Mouse (Mus musculus): Measurements from ENCODE around the gene Rpl11. TPM values are rescaled to one million over a fixed set of nuclear protein-coding genes. Genes with fewer than 3 reads are reported as not detected.

Rpl11 gene
- polyA plus RNA-seq, 1 experiment from 2014 or later = 303 TPM

DNA sequence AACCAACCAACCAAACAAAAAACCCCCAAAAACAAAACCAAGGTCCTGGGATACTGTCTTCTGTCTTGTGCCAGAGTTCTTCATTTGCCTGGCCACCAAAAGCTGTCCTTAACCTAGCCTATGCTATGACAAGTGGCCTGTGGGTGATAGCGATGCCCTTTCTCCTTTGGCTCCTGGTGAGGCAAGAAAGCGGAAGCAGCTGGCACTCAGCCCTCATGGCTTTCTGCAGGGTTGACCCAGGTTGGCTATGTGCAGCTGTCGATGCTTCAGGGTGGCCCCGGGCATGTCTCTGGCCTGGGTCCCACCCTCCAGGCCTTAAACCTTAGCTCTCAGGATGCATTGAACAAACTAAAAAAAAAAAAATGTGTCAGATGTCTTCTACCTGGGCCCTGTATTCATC is 38.1 kb upstream of the Rpl11 start:
- no peak overlapping the region for H3K9ac ChIP-seq
- H3K36me3 ChIP-seq (replicated peaks; ENCODE audit: control insufficient read depth, insufficient read depth) = no peaks in the 10 kb centered on the region
- H3K4me1 ChIP-seq (replicated peaks; ENCODE audit: control insufficient read depth, insufficient read depth, low read length) = peaks cover 3% of the 10 kb centered on the region; the same call in 1 of the 2 replicates
- 92% methylated on average over 4 of the region's 4 CpGs for WGBS
- H3K4me3 ChIP-seq (replicated peaks; ENCODE audit: low read length) = no peak overlapping the region
- peaks cover 4% of the 10 kb centered on the region; the same call in 1 of the 2 replicates for H3K9me3 ChIP-seq (ENCODE audit: control insufficient read depth, low read length)
- H3K27me3 ChIP-seq (ENCODE audit: control insufficient read depth, insufficient read depth, low read length) = no peaks in the 10 kb centered on the region
- no peak for DNase-seq (ENCODE audit: low spot score)
- H3K27ac ChIP-seq = no peak overlapping the region
- H3K4me2 ChIP-seq (replicated peaks) = no peak overlapping the region
- ATAC-seq (ENCODE audit: low FRiP score) = no peak

DNA sequence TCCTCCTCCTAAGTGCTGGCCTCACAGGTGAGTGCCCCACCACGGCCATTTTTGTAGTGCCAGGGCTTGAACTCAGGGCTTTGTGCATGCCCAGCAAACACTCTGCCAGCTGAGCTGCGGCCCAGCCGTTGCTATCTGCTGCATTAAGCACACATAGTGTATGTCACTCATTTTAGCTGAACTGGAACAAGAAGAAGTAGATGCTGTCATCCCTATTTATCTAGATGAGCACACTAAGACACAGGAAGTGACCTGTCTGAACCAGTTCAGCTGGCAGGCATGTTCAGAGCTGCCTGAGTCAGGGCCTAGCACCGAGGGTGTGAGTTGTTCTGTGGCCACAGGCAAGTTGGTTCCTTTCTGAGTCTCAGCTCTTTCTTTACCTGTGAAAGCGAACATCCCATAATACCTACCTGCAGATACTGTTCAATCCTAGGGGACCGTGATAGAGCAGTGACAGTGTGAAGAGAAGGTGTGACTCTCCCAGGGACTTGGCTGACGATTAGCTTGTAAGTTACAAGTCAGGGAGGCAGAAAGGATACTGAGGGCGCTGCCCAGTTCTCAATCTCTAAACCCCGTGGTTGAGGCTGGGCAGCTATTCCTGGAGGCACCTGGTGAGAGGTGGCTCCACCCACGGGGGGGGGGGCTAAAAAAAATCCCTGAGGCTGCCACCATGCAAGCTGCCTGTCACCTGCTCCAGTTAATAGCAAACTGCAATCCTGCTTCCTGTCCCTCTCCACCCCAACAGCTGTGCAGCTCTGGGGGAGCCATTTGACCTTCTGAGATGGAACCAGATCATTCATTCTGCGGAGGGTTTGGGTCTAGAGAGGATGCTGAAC is 36.7 kb upstream of the Rpl11 start:
- Histone ChIP-seq H3K36me3 (replicated peaks; ENCODE audit: control insufficient read depth, insufficient read depth) (no peaks in the 10 kb centered on the region), H3K27ac (no peak overlapping the region), H3K4me2 (replicated peaks) (no peak overlapping the region), H3K9me3 (ENCODE audit: control insufficient read depth, low read length) (peaks cover 4% of the 10 kb centered on the region; the same call in 1 of the 2 replicates), H3K27me3 (ENCODE audit: control insufficient read depth, insufficient read depth, low read length) (no peaks in the 10 kb centered on the region), H3K4me3 (replicated peaks; ENCODE audit: low read length) (no peak overlapping the region), H3K4me1 (replicated peaks; ENCODE audit: control insufficient read depth, insufficient read depth, low read length) (no peaks in the 10 kb centered on the region), H3K9ac (no peak overlapping the region)
- DNase-seq (ENCODE audit: low spot score) = no peak
- ATAC-seq (ENCODE audit: low FRiP score) = no peak
- WGBS = 63% methylated on average over 11 of the region's 11 CpGs

DNA sequence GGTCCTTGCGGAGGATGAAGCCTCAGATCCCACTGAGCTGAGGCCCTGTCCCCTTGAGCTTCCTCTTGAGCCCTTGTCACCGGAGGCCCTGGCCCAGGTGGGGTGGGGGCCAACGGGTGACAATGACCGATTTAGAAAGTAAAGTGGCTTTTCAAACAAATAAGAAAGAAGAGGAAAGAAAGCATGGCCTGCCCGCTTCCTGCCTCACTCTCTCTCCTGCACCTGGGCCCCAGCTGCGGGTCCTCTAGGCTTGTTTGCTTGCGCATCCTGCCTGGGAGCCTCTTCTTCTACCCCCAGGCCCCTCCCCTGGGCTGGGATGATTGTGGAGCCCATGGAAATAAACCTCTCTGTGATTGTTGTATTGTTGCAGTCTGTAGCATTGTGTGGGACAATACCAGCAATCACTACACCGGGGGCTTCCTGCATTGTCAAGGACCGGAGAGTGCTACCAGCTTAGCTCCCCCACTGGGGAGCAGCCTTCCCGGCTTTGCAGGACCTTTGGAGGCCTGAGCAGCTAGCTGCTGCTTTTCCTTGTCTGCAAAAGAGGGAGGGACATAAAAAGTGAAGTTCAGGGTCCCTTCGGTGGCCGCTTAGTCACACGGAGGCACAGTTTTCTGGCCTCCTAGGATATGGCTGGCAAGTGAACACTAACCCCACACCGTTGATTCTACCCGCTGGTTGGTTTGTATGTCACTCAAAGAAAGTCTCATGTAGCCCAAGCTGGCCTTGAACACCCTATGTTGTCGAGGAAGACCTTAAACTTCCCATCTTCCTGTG is 35.9 kb upstream of the Rpl11 start:
- Histone ChIP-seq H3K4me2 (replicated peaks) (no peak overlapping the region), H3K27me3 (ENCODE audit: control insufficient read depth, insufficient read depth, low read length) (no peaks in the 10 kb centered on the region), H3K9me3 (ENCODE audit: control insufficient read depth, low read length) (peaks cover 4% of the 10 kb centered on the region; the same call in 1 of the 2 replicates), H3K4me3 (replicated peaks; ENCODE audit: low read length) (no peak overlapping the region), H3K27ac (no peak overlapping the region), H3K4me1 (replicated peaks; ENCODE audit: control insufficient read depth, insufficient read depth, low read length) (no peaks in the 10 kb centered on the region), H3K9ac (no peak overlapping the region), H3K36me3 (replicated peaks; ENCODE audit: control insufficient read depth, insufficient read depth) (no peaks in the 10 kb centered on the region)
- DNase-seq (ENCODE audit: low spot score) (no peak), ATAC-seq (ENCODE audit: low FRiP score) (no peak)
- 32% methylated on average over 16 of the region's 16 CpGs for WGBS

DNA sequence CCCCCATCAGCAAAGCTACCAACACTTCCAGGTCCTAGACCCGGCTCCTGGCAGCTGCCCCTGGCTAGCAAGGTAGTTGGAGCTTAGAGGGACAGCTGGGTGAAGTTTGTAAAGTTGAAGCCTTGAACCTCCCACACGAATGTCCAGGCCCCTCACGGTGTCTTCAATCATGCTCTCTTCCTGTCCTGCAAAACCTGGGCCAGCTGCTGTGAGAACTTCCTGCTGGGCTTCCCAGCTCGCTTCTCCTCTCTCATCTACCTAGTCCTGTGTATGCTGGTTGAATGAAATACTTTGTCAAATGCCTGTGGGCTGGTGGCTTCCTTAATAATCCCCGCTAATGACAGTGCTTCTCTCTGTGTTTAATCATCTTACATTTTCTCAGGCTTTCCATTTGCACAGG is 35.1 kb upstream of the Rpl11 start:
- Histone ChIP-seq H3K27me3 (ENCODE audit: control insufficient read depth, insufficient read depth, low read length) (no peaks in the 10 kb centered on the region), H3K4me3 (replicated peaks; ENCODE audit: low read length) (no peak overlapping the region), H3K36me3 (replicated peaks; ENCODE audit: control insufficient read depth, insufficient read depth) (no peaks in the 10 kb centered on the region), H3K4me2 (replicated peaks) (no peak overlapping the region), H3K4me1 (replicated peaks; ENCODE audit: control insufficient read depth, insufficient read depth, low read length) (no peaks in the 10 kb centered on the region), H3K9ac (no peak overlapping the region), H3K9me3 (ENCODE audit: control insufficient read depth, low read length) (peaks cover 4% of the 10 kb centered on the region; the same call in 1 of the 2 replicates), H3K27ac (no peak overlapping the region)
- 82% methylated on average over 5 of the region's 5 CpGs for WGBS
- no peak for ATAC-seq (ENCODE audit: low FRiP score)
- DNase-seq (ENCODE audit: low spot score) = no peak

DNA sequence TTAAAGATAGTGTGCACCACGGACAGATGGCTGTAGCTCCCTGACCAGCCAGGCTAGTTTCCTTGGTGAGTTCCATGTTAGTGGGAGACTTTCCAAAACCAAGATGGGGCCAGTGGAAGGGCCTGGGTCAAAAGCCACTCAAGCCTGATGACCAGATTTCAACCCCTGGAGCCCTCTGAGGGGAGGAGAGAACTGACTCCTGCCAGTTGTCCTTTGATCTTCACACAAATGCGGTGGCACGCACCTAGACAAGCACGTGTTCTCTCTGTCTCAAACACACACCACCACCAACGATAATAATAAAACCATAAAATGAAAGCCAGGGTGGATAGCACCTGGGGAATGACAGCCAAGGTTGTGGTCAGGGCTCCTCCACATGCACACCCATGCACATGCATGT is 34.0 kb upstream of the Rpl11 start:
- Histone ChIP-seq H3K27me3 (ENCODE audit: control insufficient read depth, insufficient read depth, low read length) (peaks cover 7% of the 10 kb centered on the region), H3K4me3 (replicated peaks; ENCODE audit: low read length) (no peak overlapping the region), H3K36me3 (replicated peaks; ENCODE audit: control insufficient read depth, insufficient read depth) (no peaks in the 10 kb centered on the region), H3K27ac (no peak overlapping the region), H3K4me1 (replicated peaks; ENCODE audit: control insufficient read depth, insufficient read depth, low read length) (no peaks in the 10 kb centered on the region), H3K9ac (no peak overlapping the region), H3K4me2 (replicated peaks) (no peak overlapping the region), H3K9me3 (ENCODE audit: control insufficient read depth, low read length) (peaks cover 4% of the 10 kb centered on the region; the same call in 1 of the 2 replicates)
- ATAC-seq (ENCODE audit: low FRiP score) (no peak), DNase-seq (ENCODE audit: low spot score) (no peak)
- WGBS = 89% methylated on average over 5 of the region's 5 CpGs

DNA sequence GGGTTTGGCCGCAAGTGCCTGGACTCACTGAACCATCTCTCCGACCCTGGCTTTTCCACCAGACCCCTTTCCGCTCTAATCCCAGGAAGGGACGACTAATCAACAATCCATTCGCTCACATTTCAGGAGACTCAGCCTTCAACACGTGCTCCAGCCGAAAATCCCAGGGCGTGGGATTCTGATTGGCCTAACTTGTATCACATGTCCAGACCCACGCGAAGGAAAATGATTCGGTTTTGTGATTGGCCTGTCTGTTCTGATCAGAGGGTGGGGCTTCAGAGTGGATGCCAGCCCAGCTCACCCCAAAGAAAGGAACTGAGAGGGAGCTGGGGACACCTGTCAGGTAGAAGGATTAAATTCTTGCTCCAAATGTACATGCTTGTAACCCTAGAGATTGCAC is 31.6 kb upstream of the Rpl11 start:
- no peak overlapping the region for H3K27ac ChIP-seq
- WGBS = 93% methylated on average over 11 of the region's 11 CpGs
- peaks cover 8% of the 10 kb centered on the region for H3K4me1 ChIP-seq (replicated peaks; ENCODE audit: control insufficient read depth, insufficient read depth, low read length)
- DNase-seq (ENCODE audit: low spot score) (no peak), ATAC-seq (ENCODE audit: low FRiP score) (no peak)
- H3K9ac ChIP-seq = no peak overlapping the region
- H3K36me3 ChIP-seq (replicated peaks; ENCODE audit: control insufficient read depth, insufficient read depth) = no peaks in the 10 kb centered on the region
- H3K4me2 ChIP-seq (replicated peaks) = no peak overlapping the region
- no peak overlapping the region for H3K4me3 ChIP-seq (replicated peaks; ENCODE audit: low read length)
- no peaks in the 10 kb centered on the region for H3K9me3 ChIP-seq (ENCODE audit: control insufficient read depth, low read length)
- H3K27me3 ChIP-seq (ENCODE audit: control insufficient read depth, insufficient read depth, low read length) = peaks cover 30% of the 10 kb centered on the region

DNA sequence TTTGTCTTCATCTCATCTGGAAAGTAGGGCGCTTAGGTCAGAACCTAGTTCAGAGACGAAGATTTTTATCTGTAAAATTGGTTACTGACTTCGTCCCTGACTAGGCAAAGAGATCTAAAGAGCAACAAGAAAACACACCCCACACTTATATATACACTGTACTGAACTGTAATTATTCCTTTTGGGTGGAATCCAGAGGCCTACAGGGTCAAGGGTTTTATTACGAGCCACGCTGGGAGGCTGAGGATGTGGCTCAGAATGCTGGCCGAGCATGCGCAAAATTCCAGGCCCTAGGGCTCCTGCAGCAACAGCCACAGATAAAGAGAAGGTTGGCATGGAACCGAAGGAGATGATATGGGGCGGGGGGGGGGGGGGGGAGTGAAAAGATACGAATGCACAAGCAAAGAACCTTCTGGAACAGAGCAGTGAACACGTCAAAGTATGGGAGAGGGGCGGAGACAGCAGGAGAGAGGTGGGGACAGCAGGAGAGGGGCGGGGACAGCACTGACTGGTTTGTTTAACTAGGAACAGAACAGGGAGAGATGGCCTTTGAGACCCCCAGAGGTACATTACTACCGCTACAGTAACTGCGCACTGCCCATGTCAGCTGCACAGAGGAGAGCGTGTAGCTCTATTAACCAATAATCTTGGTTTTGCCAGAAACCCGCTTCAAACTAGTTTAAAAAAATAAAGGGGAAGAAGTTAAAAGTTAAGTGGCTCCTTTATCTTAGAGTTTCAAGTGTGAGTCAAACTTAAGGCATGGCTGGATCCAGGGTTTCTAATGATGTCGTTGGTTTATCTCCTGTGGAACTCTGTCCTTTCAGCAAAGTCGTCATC is 30.3 kb upstream of the Rpl11 start:
- Histone ChIP-seq H3K36me3 (replicated peaks; ENCODE audit: control insufficient read depth, insufficient read depth) (no peaks in the 10 kb centered on the region), H3K4me3 (replicated peaks; ENCODE audit: low read length) (no peak overlapping the region), H3K4me2 (replicated peaks) (no peak overlapping the region), H3K9ac (no peak overlapping the region), H3K4me1 (replicated peaks; ENCODE audit: control insufficient read depth, insufficient read depth, low read length) (peaks cover 8% of the 10 kb centered on the region), H3K27me3 (ENCODE audit: control insufficient read depth, insufficient read depth, low read length) (peaks cover 32% of the 10 kb centered on the region), H3K27ac (no peak overlapping the region), H3K9me3 (ENCODE audit: control insufficient read depth, low read length) (no peaks in the 10 kb centered on the region)
- ATAC-seq (ENCODE audit: low FRiP score) (no peak), DNase-seq (ENCODE audit: low spot score) (no peak)
- 87% methylated on average over 18 of the region's 19 CpGs for WGBS

DNA sequence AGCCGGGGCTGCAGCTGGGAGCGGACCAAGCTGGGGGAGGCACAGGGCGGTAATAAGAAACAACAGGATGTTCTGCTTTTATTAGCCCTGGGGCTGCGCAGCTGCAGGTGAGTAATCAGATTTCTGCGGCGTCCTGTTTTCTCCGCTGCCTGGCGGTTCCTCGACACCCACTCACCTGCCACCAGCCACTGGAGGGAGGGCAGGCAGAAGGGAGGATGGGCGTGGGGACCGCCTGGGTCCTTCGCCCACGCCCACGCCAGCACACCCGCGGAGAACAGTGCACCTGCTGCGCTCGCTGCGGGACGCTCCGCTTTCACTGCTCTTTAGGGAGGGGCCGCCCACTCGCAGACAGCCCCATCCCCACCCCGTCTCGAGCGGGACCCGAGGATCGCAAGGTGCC is 28.5 kb upstream of the Rpl11 start:
- no peak for ATAC-seq (ENCODE audit: low FRiP score)
- DNase-seq (ENCODE audit: low spot score) = no peak
- Histone ChIP-seq H3K4me2 (replicated peaks) (peak overlapping the region; percentile 64), H3K4me3 (replicated peaks; ENCODE audit: low read length) (peak overlapping the region; percentile 32), H3K27ac (no peak overlapping the region), H3K27me3 (ENCODE audit: control insufficient read depth, insufficient read depth, low read length) (peaks cover 32% of the 10 kb centered on the region), H3K4me1 (replicated peaks; ENCODE audit: control insufficient read depth, insufficient read depth, low read length) (peaks cover 8% of the 10 kb centered on the region), H3K9ac (peak overlapping the region; percentile 57), H3K36me3 (replicated peaks; ENCODE audit: control insufficient read depth, insufficient read depth) (no peaks in the 10 kb centered on the region), H3K9me3 (ENCODE audit: control insufficient read depth, low read length) (no peaks in the 10 kb centered on the region)
- WGBS = 4% methylated on average over 28 of the region's 28 CpGs

DNA sequence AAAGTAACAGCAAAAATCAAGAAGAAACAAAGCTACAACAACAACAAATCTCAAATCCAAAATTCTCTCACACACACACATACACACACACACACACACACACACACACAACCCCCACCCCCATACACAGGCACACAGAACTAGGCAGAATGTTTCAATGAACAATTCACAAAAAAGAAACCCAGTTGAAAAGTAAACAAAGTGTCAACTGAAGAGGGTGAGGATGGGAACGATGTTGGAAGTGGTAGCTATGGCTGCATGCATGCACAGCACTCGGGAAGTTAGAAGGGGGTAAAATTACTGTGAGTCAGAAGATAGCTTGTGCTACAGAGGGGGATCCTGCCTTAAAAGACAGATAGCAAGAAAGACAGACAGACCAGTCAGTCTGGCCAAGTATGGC is 25.4 kb upstream of the Rpl11 start:
- ATAC-seq (ENCODE audit: low FRiP score) = no peak
- no peak overlapping the region for H3K4me3 ChIP-seq (replicated peaks; ENCODE audit: low read length)
- H3K27me3 ChIP-seq (ENCODE audit: control insufficient read depth, insufficient read depth, low read length) = peaks cover 32% of the 10 kb centered on the region
- H3K4me2 ChIP-seq (replicated peaks) = no peak overlapping the region
- no peak overlapping the region for H3K9ac ChIP-seq
- H3K4me1 ChIP-seq (replicated peaks; ENCODE audit: control insufficient read depth, insufficient read depth, low read length) = peaks cover 8% of the 10 kb centered on the region
- H3K36me3 ChIP-seq (replicated peaks; ENCODE audit: control insufficient read depth, insufficient read depth) = no peaks in the 10 kb centered on the region
- H3K27ac ChIP-seq = no peak overlapping the region
- no peak for DNase-seq (ENCODE audit: low spot score)
- no peaks in the 10 kb centered on the region for H3K9me3 ChIP-seq (ENCODE audit: control insufficient read depth, low read length)
- 63% methylated on average over 2 of the region's 2 CpGs for WGBS

Measured in hindbrain, embryonic 14.5 days (tissue).